Mouse (Mus musculus): ENCODE measurements around the gene Lrp8. TPM values are rescaled to one million over a fixed set of nuclear protein-coding genes. Genes with fewer than 3 reads are reported as not detected.
A peak's percentile ranks its signal among the peaks of the same experiment; 100 is the strongest.

Lrp8 gene
- polyA plus RNA-seq, 1 experiment from 2014 or later, result 0.76 TPM

GRCm38 (mm10) chr4:107800801-107801200 lies 1.3 kb upstream of the Lrp8 start:
- WGBS, result 80% methylated on average over 6 of the region's 6 CpGs

GRCm38 (mm10) chr4:107801366-107802184 lies 486 bp upstream of the Lrp8 start:
- Histone ChIP-seq H3K9ac (ENCODE audit: low read length) (peak overlapping the region; percentile 73), H3K4me2 (ENCODE audit: low read length) (peak overlapping the region; percentile 100), H3K4me3 (ENCODE audit: control insufficient read depth in 1 of 2, insufficient read depth in 1 of 2, low read depth in 1 of 2, low read length in 2 of 2) (peak overlapping the region; percentile 65 to 68), H3K27ac (replicated peaks in 1 of 2; ENCODE audit: control insufficient read depth in 1 of 2, insufficient read depth in 1 of 2, low read depth in 2 of 2, low read length in 2 of 2) (no peak overlapping the region), H3K36me3 (ENCODE audit: control insufficient read depth, insufficient read depth, low read length) (no peaks in the 10 kb centered on the region), H3K27me3 (ENCODE audit: control insufficient read depth, insufficient read depth, low read length) (peaks cover 38% of the 10 kb centered on the region), H3K4me1 (ENCODE audit: control insufficient read depth in 2 of 2, insufficient read depth in 2 of 2, low read length in 2 of 2) (peaks cover 9 to 14% of the 10 kb centered on the region in 2 experiments; a peak in 3 of 4 replicates), H3K9me3 (ENCODE audit: control insufficient read depth, low read length) (no peaks in the 10 kb centered on the region)
- ATAC-seq (ENCODE audit: insufficient number of reproducible peaks, insufficient read depth, low FRiP score, low read depth), result no peak
- WGBS, result 4% methylated on average over 28 of the region's 41 CpGs

More at GRCm38 (mm10) chr4:107800801-107801200, 1.3 kb upstream of the Lrp8 start:
- Histone ChIP-seq H3K4me2 (ENCODE audit: low read length) (no peak overlapping the region), H3K9ac (ENCODE audit: low read length) (no peak overlapping the region), H3K27ac (replicated peaks in 1 of 2; ENCODE audit: control insufficient read depth in 1 of 2, insufficient read depth in 1 of 2, low read depth in 2 of 2, low read length in 2 of 2) (no peak overlapping the region), H3K4me1 (ENCODE audit: control insufficient read depth in 2 of 2, insufficient read depth in 2 of 2, low read length in 2 of 2) (peaks cover 9 to 14% of the 10 kb centered on the region in 2 experiments; a peak in 3 of 4 replicates), H3K9me3 (ENCODE audit: control insufficient read depth, low read length) (no peaks in the 10 kb centered on the region), H3K27me3 (ENCODE audit: control insufficient read depth, insufficient read depth, low read length) (peaks cover 38% of the 10 kb centered on the region), H3K4me3 (ENCODE audit: control insufficient read depth in 1 of 2, insufficient read depth in 1 of 2, low read depth in 1 of 2, low read length in 2 of 2) (no peak overlapping the region), H3K36me3 (ENCODE audit: control insufficient read depth, insufficient read depth, low read length) (no peaks in the 10 kb centered on the region)
- ATAC-seq (ENCODE audit: insufficient number of reproducible peaks, insufficient read depth, low FRiP score, low read depth), result no peak

- Histone ChIP-seq H3K4me2 (ENCODE audit: low read length) (peak overlapping the region; percentile 100), H3K4me3 (ENCODE audit: control insufficient read depth in 1 of 2, insufficient read depth in 1 of 2, low read depth in 1 of 2, low read length in 2 of 2) (peak overlapping the region; percentile 65 to 68), H3K9me3 (ENCODE audit: control insufficient read depth, low read length) (no peaks in the 10 kb centered on the region), H3K9ac (ENCODE audit: low read length) (peak overlapping the region; percentile 73), H3K36me3 (ENCODE audit: control insufficient read depth, insufficient read depth, low read length) (no peaks in the 10 kb centered on the region), H3K4me1 (ENCODE audit: control insufficient read depth in 2 of 2, insufficient read depth in 2 of 2, low read length in 2 of 2) (peaks cover 9 to 14% of the 10 kb centered on the region in 2 experiments; a peak in 3 of 4 replicates), H3K27me3 (ENCODE audit: control insufficient read depth, insufficient read depth, low read length) (peaks cover 42% of the 10 kb centered on the region), H3K27ac (replicated peaks in 1 of 2; ENCODE audit: control insufficient read depth in 1 of 2, insufficient read depth in 1 of 2, low read depth in 2 of 2, low read length in 2 of 2) (no peak overlapping the region)
- under 1% methylated on average over 61 of the region's 65 CpGs for WGBS
- ATAC-seq (ENCODE audit: insufficient number of reproducible peaks, insufficient read depth, low FRiP score, low read depth), result no peak; the same call in 1 of the 2 replicates
Observed at GRCm38 (mm10) chr4:107802450-107803331, 630 bp downstream of the Lrp8 start.

GRCm38 (mm10) chr4:107803351-107804106 lies 1.5 kb downstream of the Lrp8 start:
- Histone ChIP-seq H3K4me2 (ENCODE audit: low read length) (peak overlapping the region; percentile 100), H3K36me3 (ENCODE audit: control insufficient read depth, insufficient read depth, low read length) (no peaks in the 10 kb centered on the region), H3K4me1 (ENCODE audit: control insufficient read depth in 2 of 2, insufficient read depth in 2 of 2, low read length in 2 of 2) (peaks cover 9 to 14% of the 10 kb centered on the region in 2 experiments; a peak in 3 of 4 replicates), H3K4me3 (ENCODE audit: control insufficient read depth in 1 of 2, insufficient read depth in 1 of 2, low read depth in 1 of 2, low read length in 2 of 2) (peak overlapping the region; percentile 65 to 68), H3K9ac (ENCODE audit: low read length) (peak overlapping the region; percentile 73), H3K27me3 (ENCODE audit: control insufficient read depth, insufficient read depth, low read length) (peaks cover 37% of the 10 kb centered on the region), H3K27ac (replicated peaks in 1 of 2; ENCODE audit: control insufficient read depth in 1 of 2, insufficient read depth in 1 of 2, low read depth in 2 of 2, low read length in 2 of 2) (no peak overlapping the region), H3K9me3 (ENCODE audit: control insufficient read depth, low read length) (no peaks in the 10 kb centered on the region)
- peak; percentile 80 for ATAC-seq (ENCODE audit: insufficient number of reproducible peaks, insufficient read depth, low FRiP score, low read depth)
- 1% methylated on average over 45 of the region's 46 CpGs for WGBS

- peaks cover 9 to 14% of the 10 kb centered on the region in 2 experiments; a peak in 3 of 4 replicates for H3K4me1 ChIP-seq (ENCODE audit: control insufficient read depth in 2 of 2, insufficient read depth in 2 of 2, low read length in 2 of 2)
- no peak overlapping the region for H3K4me3 ChIP-seq (ENCODE audit: control insufficient read depth in 1 of 2, insufficient read depth in 1 of 2, low read depth in 1 of 2, low read length in 2 of 2)
- H3K9ac ChIP-seq (ENCODE audit: low read length), result no peak overlapping the region
- no peaks in the 10 kb centered on the region for H3K36me3 ChIP-seq (ENCODE audit: control insufficient read depth, insufficient read depth, low read length)
- no peak overlapping the region for H3K27ac ChIP-seq (replicated peaks in 1 of 2; ENCODE audit: control insufficient read depth in 1 of 2, insufficient read depth in 1 of 2, low read depth in 2 of 2, low read length in 2 of 2)
- WGBS, result 76% methylated on average over 3 of the region's 3 CpGs
- H3K9me3 ChIP-seq (ENCODE audit: control insufficient read depth, low read length), result no peaks in the 10 kb centered on the region
- H3K4me2 ChIP-seq (ENCODE audit: low read length), result no peak overlapping the region
- peaks cover 25% of the 10 kb centered on the region for H3K27me3 ChIP-seq (ENCODE audit: control insufficient read depth, insufficient read depth, low read length)
- no peak for ATAC-seq (ENCODE audit: insufficient number of reproducible peaks, insufficient read depth, low FRiP score, low read depth)
Observed at GRCm38 (mm10) chr4:107805491-107805890, 3.4 kb downstream of the Lrp8 start.

GRCm38 (mm10) chr4:107807796-107808195 lies 5.7 kb downstream of the Lrp8 start:
- H3K4me3 ChIP-seq (ENCODE audit: control insufficient read depth in 1 of 2, insufficient read depth in 1 of 2, low read depth in 1 of 2, low read length in 2 of 2), result no peak overlapping the region
- no peak overlapping the region for H3K27ac ChIP-seq (replicated peaks in 1 of 2; ENCODE audit: control insufficient read depth in 1 of 2, insufficient read depth in 1 of 2, low read depth in 2 of 2, low read length in 2 of 2)
- no peaks in the 10 kb centered on the region for H3K9me3 ChIP-seq (ENCODE audit: control insufficient read depth, low read length)
- ATAC-seq (ENCODE audit: insufficient number of reproducible peaks, insufficient read depth, low FRiP score, low read depth), result no peak
- H3K4me1 ChIP-seq (ENCODE audit: control insufficient read depth in 2 of 2, insufficient read depth in 2 of 2, low read length in 2 of 2), result peaks cover 7 to 12% of the 10 kb centered on the region in 2 experiments; a peak in 3 of 4 replicates
- H3K9ac ChIP-seq (ENCODE audit: low read length), result no peak overlapping the region
- peaks cover 21% of the 10 kb centered on the region for H3K27me3 ChIP-seq (ENCODE audit: control insufficient read depth, insufficient read depth, low read length)
- WGBS, result 61% methylated on average over 4 of the region's 4 CpGs
- H3K36me3 ChIP-seq (ENCODE audit: control insufficient read depth, insufficient read depth, low read length), result no peaks in the 10 kb centered on the region
- H3K4me2 ChIP-seq (ENCODE audit: low read length), result no peak overlapping the region

GRCm38 (mm10) chr4:107808655-107809054 lies 6.6 kb downstream of the Lrp8 start:
- H3K9ac ChIP-seq (ENCODE audit: low read length), result no peak overlapping the region
- H3K36me3 ChIP-seq (ENCODE audit: control insufficient read depth, insufficient read depth, low read length), result no peaks in the 10 kb centered on the region
- H3K4me2 ChIP-seq (ENCODE audit: low read length), result no peak overlapping the region
- H3K4me3 ChIP-seq (ENCODE audit: control insufficient read depth in 1 of 2, insufficient read depth in 1 of 2, low read depth in 1 of 2, low read length in 2 of 2), result no peak overlapping the region
- peaks cover 3 to 7% of the 10 kb centered on the region in 2 experiments; a peak in 2 of 4 replicates for H3K4me1 ChIP-seq (ENCODE audit: control insufficient read depth in 2 of 2, insufficient read depth in 2 of 2, low read length in 2 of 2)
- no peak for ATAC-seq (ENCODE audit: insufficient number of reproducible peaks, insufficient read depth, low FRiP score, low read depth)
- H3K9me3 ChIP-seq (ENCODE audit: control insufficient read depth, low read length), result no peaks in the 10 kb centered on the region
- peaks cover 21% of the 10 kb centered on the region for H3K27me3 ChIP-seq (ENCODE audit: control insufficient read depth, insufficient read depth, low read length)
- no peak overlapping the region for H3K27ac ChIP-seq (replicated peaks in 1 of 2; ENCODE audit: control insufficient read depth in 1 of 2, insufficient read depth in 1 of 2, low read depth in 2 of 2, low read length in 2 of 2)

All from heart, embryonic 14.5 days (tissue).